ENCODE assay signal across 11 mouse cellular contexts in the genomic region with DNA sequence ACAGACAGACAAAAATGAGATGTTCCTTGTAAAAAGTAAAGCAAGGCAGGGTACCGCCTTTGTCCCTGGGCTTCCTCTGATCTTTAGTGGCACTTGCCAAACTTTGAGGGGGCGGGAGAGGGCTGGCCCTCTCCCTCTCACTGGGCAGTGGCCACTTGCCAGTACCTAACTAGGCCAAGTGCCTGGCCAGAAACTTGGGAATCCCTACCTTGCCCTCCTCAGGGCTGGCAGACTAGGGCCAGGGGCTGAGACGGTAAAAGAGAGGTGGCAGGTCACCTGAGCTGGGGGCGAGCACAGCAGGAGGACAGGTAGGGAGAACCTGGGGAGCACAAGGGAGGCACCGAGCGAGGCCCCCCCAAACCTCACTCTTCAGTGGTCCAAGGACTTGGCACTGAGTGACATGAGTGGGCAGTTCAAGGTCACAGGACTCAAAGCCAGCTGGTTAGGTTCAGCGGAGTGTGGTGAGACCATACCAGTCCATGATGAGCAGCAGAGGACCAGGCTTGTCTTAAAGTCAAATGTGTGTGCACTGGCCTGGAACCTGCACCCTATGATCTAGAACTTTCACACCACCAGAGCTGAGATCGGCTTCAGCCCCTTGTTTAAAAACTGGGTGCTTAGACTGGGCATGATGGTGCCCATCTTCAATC. TPM values are rescaled to one million over a fixed set of nuclear protein-coding genes. Genes with fewer than 3 reads are reported as not detected.
A peak's percentile ranks its signal among the peaks of the same experiment; 100 is the strongest.
DNase-seq lines count a peak whose midpoint lies in the region; ATAC-seq and TF ChIP-seq lines count a peak whose summit lies in the region.
"Had no signal": no experiment of that assay in that cellular context is flagged by ENCODE, and none has a peak within 500 bp of the region (broad histone marks: within the 10 kb centered on the region; RNA-seq: fewer than 3 reads in every experiment).

No protein-coding gene starts in this region.

- TF ChIP-seq EP300 in lung, postnatal 0 days (IDR thresholded peaks at IDR 0.05) = no peak

- H3K27ac ChIP-seq in gastrocnemius, adult 2 months = peak overlapping the region; percentile 57
- no peak overlapping the region for H3K27ac ChIP-seq in lung, postnatal 0 days (ENCODE audit: low read length)
- H3K27ac ChIP-seq: liver, embryonic 13.5 days had no signal

- 70% methylated on average over 8 of the region's 8 CpGs for WGBS in lung, adult 2 months
- WGBS in lung, postnatal 0 days = 73% methylated on average over 8 of the region's 8 CpGs

- no peak overlapping the region for H3K4me2 ChIP-seq in lung, postnatal 0 days (replicated peaks; ENCODE audit: low read depth, low read length)
- H3K4me2 ChIP-seq: liver, embryonic 13.5 days had no signal

- ATAC-seq in lung, postnatal 0 days = no peak
- ATAC-seq: intestine, embryonic 16.5 days had no signal

- peaks cover 7% of the 10 kb centered on the region; the same call in 1 of the 2 replicates for H3K4me1 ChIP-seq in lung, adult 2 months (ENCODE audit: control insufficient read depth, insufficient read depth, low read length)
- peaks cover 8% of the 10 kb centered on the region; the same call in 1 of the 2 replicates for H3K4me1 ChIP-seq in lung, postnatal 0 days (ENCODE audit: insufficient read depth, low read depth, low read length)

- no peaks in the 10 kb centered on the region for H3K36me3 ChIP-seq in lung, postnatal 0 days (ENCODE audit: insufficient read depth, low read length)
- H3K36me3 ChIP-seq: liver, embryonic 13.5 days had no signal

- no peaks in the 10 kb centered on the region for H3K9me3 ChIP-seq in lung, postnatal 0 days (ENCODE audit: low read length)
- H3K9me3 ChIP-seq: liver, embryonic 13.5 days; megakaryocyte, embryonic 14.5 days had no signal

- intact Hi-C loops in gastrocnemius, adult 2 months (cut with DNase I) = loop anchor here (5.0 kb wide), 1 partner anchor 69 kb away; no protein-coding TSS in a partner anchor

- peak; percentile 74 for DNase-seq in gastrocnemius, adult 2 months
- DNase-seq in gastrocnemius, postnatal 4 days (ENCODE audit: low spot score in 2 of 2) = no peak
- DNase-seq in lung, adult 2 months = peak; percentile 40
- no peak for DNase-seq in lung, postnatal 0 days (ENCODE audit: low spot score)
- peak; percentile 68 to 71 for DNase-seq in cerebellum, postnatal 14 days
- peak; percentile 46 for DNase-seq in lung, postnatal 10 days
- DNase-seq in heart, postnatal 4 days = no peak
- DNase-seq: liver, embryonic 13.5 days had no signal

- no peak for TF ChIP-seq CTCF in gastrocnemius, adult 2 months (IDR thresholded peaks at IDR 0.05)
- no peak for TF ChIP-seq CTCF in lung, adult 2 months (IDR thresholded peaks at IDR 0.05; ENCODE audit: insufficient read depth, low read length)
- TF ChIP-seq CTCF in lung, postnatal 0 days (IDR thresholded peaks at IDR 0.05) = no peak

- no peak overlapping the region for H3K4me3 ChIP-seq in gastrocnemius, adult 2 months
- H3K4me3 ChIP-seq in lung, adult 2 months (replicated peaks; ENCODE audit: extremely low read depth, low read depth, low read length) = no peak overlapping the region
- H3K4me3 ChIP-seq in lung, postnatal 0 days (ENCODE audit: low read depth, low read length) = no peak overlapping the region
- H3K4me3 ChIP-seq: erythroblast, embryonic 14.5 days; liver, embryonic 13.5 days; megakaryocyte, embryonic 14.5 days had no signal

- no peak overlapping the region for H3K9ac ChIP-seq in lung, postnatal 0 days (replicated peaks; ENCODE audit: low read depth)
- H3K9ac ChIP-seq: liver, embryonic 13.5 days had no signal

- no peak for TF ChIP-seq POLR2A in lung, adult 2 months (IDR thresholded peaks at IDR 0.05; ENCODE audit: borderline replicate concordance, extremely low read depth, low read depth, low read length)

- no peaks in the 10 kb centered on the region; the same call in 1 of the 2 replicates for H3K27me3 ChIP-seq in lung, postnatal 0 days (replicated peaks; ENCODE audit: insufficient read depth, low read length)

RNA-seq across cellular contexts. Expression of gene Otub1, which starts 25.2 kb away (rescaled TPM):
- 10 to 100 TPM; 45.0 to 50.3 TPM for total RNA-seq in gastrocnemius, adult 2 months (2021)
- 10 to 100 TPM; 73.9 to 79.3 TPM for total RNA-seq in gastrocnemius, postnatal 4 days (2021)
- polyA plus RNA-seq in lung, adult 2 months (2012; rRNA removed) = 74.5 and 82.0 TPM in 2 replicates
- 107 and 119 TPM in 2 replicates for polyA plus RNA-seq in lung, postnatal 0 days (2015; fragmentation: Nextera tagmentation; extraction: Ambion mirVana)
- 100 to 1,000 TPM; 111 to 112 TPM for total RNA-seq in heart, postnatal 4 days (2021)

RNA-seq across cellular contexts. Expression of gene Cox8a, which starts 36.5 kb away (rescaled TPM):
- total RNA-seq in gastrocnemius, adult 2 months (2021) = 100 to 1,000 TPM in 1 of 2 experiments, 10 to 100 TPM in 1; 72.4 to 113 TPM
- total RNA-seq in gastrocnemius, postnatal 4 days (2021) = 100 to 1,000 TPM; 437 to 448 TPM
- polyA plus RNA-seq in lung, adult 2 months (2012; rRNA removed) = 984 and 1,290 TPM in 2 replicates
- polyA plus RNA-seq in lung, postnatal 0 days (2015; fragmentation: Nextera tagmentation; extraction: Ambion mirVana) = 889 and 976 TPM in 2 replicates
- 100 to 1,000 TPM; 836 to 917 TPM for total RNA-seq in heart, postnatal 4 days (2021)

Comparison
In these comparisons a context has a peak if more than half of its experiments do, and no peak if none do; other contexts are left out.
1. DNase-seq: peak in gastrocnemius, adult 2 months (single experiment), lung, adult 2 months (single experiment), cerebellum, postnatal 14 days (2 of 2) and lung, postnatal 10 days (single experiment); none in gastrocnemius, postnatal 4 days (0 of 2), lung, postnatal 0 days (single experiment) and heart, postnatal 4 days (single experiment).